Mouse (Mus musculus): ENCODE measurements at regions not wholly inside any gene's neighbourhood (a gene's known extent, or its start where the extent isn't known, plus 50 kb on each side); places are given as distances from the start of the nearest gene placed in this dataset.

- WGBS, result 65% methylated on average over 5 of the region's 5 CpGs
- H3K4me2 ChIP-seq (replicated peaks), result no peak overlapping the region
- no peaks in the 10 kb centered on the region for H3K4me1 ChIP-seq
- no peak overlapping the region for H3K9ac ChIP-seq
- no peaks in the 10 kb centered on the region for H3K36me3 ChIP-seq
- H3K9me3 ChIP-seq, result no peaks in the 10 kb centered on the region
- no peak for ATAC-seq (ENCODE audit: insufficient number of reproducible peaks, insufficient read depth, low FRiP score, low TSS enrichment)
- no peak overlapping the region for H3K27ac ChIP-seq
- H3K4me3 ChIP-seq, result no peak overlapping the region
- no peaks in the 10 kb centered on the region for H3K27me3 ChIP-seq
These were observed 124.2 kb downstream of the S1pr1 start for GRCm38 (mm10) chr3:115590716-115591115.

- 66% methylated on average over 2 of the region's 2 CpGs for WGBS
- no peak overlapping the region for H3K4me3 ChIP-seq
- no peaks in the 10 kb centered on the region for H3K9me3 ChIP-seq
- H3K27ac ChIP-seq, result no peak overlapping the region
- no peaks in the 10 kb centered on the region for H3K36me3 ChIP-seq
- no peaks in the 10 kb centered on the region for H3K27me3 ChIP-seq
- no peak for ATAC-seq (ENCODE audit: insufficient number of reproducible peaks, insufficient read depth, low FRiP score, low TSS enrichment)
- no peak overlapping the region for H3K9ac ChIP-seq
- H3K4me1 ChIP-seq, result no peaks in the 10 kb centered on the region
- no peak overlapping the region for H3K4me2 ChIP-seq (replicated peaks)
These were observed 126.3 kb downstream of the S1pr1 start for GRCm38 (mm10) chr3:115588585-115588984.

GRCm38 (mm10) chr3:115580131-115580932 lies 134.5 kb downstream of the S1pr1 start:
- H3K9ac ChIP-seq, result no peak overlapping the region
- ATAC-seq (ENCODE audit: insufficient number of reproducible peaks, insufficient read depth, low FRiP score, low TSS enrichment), result no peak
- H3K4me2 ChIP-seq (replicated peaks), result no peak overlapping the region
- no peaks in the 10 kb centered on the region for H3K27me3 ChIP-seq
- H3K4me3 ChIP-seq, result no peak overlapping the region
- H3K9me3 ChIP-seq, result no peaks in the 10 kb centered on the region
- H3K27ac ChIP-seq, result no peak overlapping the region
- 38% methylated on average over 4 of the region's 4 CpGs for WGBS
- H3K4me1 ChIP-seq, result peaks cover 3% of the 10 kb centered on the region; the same call in 1 of the 2 replicates
- H3K36me3 ChIP-seq, result no peaks in the 10 kb centered on the region

GRCm38 (mm10) chr3:115575371-115575770 lies 139.5 kb downstream of the S1pr1 start:
- Histone ChIP-seq H3K9ac (no peak overlapping the region), H3K27ac (no peak overlapping the region), H3K4me3 (no peak overlapping the region), H3K27me3 (no peaks in the 10 kb centered on the region), H3K36me3 (no peaks in the 10 kb centered on the region), H3K4me2 (replicated peaks) (no peak overlapping the region), H3K4me1 (peaks cover 3% of the 10 kb centered on the region; the same call in 1 of the 2 replicates), H3K9me3 (no peaks in the 10 kb centered on the region)
- 97% methylated on average over 2 of the region's 2 CpGs for WGBS
- ATAC-seq (ENCODE audit: insufficient number of reproducible peaks, insufficient read depth, low FRiP score, low TSS enrichment), result no peak

- H3K27ac ChIP-seq, result no peak overlapping the region
- no peaks in the 10 kb centered on the region for H3K36me3 ChIP-seq
- WGBS, result 81% methylated on average over 7 of the region's 7 CpGs
- no peak overlapping the region for H3K4me2 ChIP-seq (replicated peaks)
- H3K9ac ChIP-seq, result no peak overlapping the region
- no peaks in the 10 kb centered on the region for H3K27me3 ChIP-seq
- no peak overlapping the region for H3K4me3 ChIP-seq
- no peaks in the 10 kb centered on the region for H3K9me3 ChIP-seq
- no peaks in the 10 kb centered on the region for H3K4me1 ChIP-seq
- ATAC-seq (ENCODE audit: insufficient number of reproducible peaks, insufficient read depth, low FRiP score, low TSS enrichment), result no peak
These were observed 152.1 kb downstream of the S1pr1 start for GRCm38 (mm10) chr3:115562735-115563134.

GRCm38 (mm10) chr3:115554809-115555708 lies 159.8 kb downstream of the S1pr1 start:
- no peaks in the 10 kb centered on the region for H3K9me3 ChIP-seq
- H3K27ac ChIP-seq, result no peak overlapping the region
- H3K9ac ChIP-seq, result no peak overlapping the region
- H3K4me2 ChIP-seq (replicated peaks), result no peak overlapping the region
- no peak overlapping the region for H3K4me3 ChIP-seq
- H3K4me1 ChIP-seq, result no peaks in the 10 kb centered on the region
- no peaks in the 10 kb centered on the region for H3K36me3 ChIP-seq
- no peak; the same call in 1 of the 2 replicates for ATAC-seq (ENCODE audit: insufficient number of reproducible peaks, insufficient read depth, low FRiP score, low TSS enrichment)
- WGBS, result 45% methylated on average over 10 of the region's 10 CpGs
- H3K27me3 ChIP-seq, result no peaks in the 10 kb centered on the region

- Histone ChIP-seq H3K27me3 (no peaks in the 10 kb centered on the region), H3K4me2 (replicated peaks) (peak overlapping the region; percentile 26; the same call in 1 of the 2 replicates), H3K9ac (no peak overlapping the region), H3K27ac (no peak overlapping the region), H3K36me3 (no peaks in the 10 kb centered on the region), H3K4me3 (no peak overlapping the region), H3K9me3 (no peaks in the 10 kb centered on the region), H3K4me1 (no peaks in the 10 kb centered on the region)
- 0 out of 2 replicates have a peak, but pooled peaks have one; percentile 77 for ATAC-seq (ENCODE audit: insufficient number of reproducible peaks, insufficient read depth, low FRiP score, low TSS enrichment)
- 27% methylated on average over 10 of the region's 10 CpGs for WGBS
These were observed 160.9 kb downstream of the S1pr1 start for GRCm38 (mm10) chr3:115553848-115554515.

GRCm38 (mm10) chr3:115541789-115542188 lies 173.1 kb downstream of the S1pr1 start:
- Histone ChIP-seq H3K4me1 (no peaks in the 10 kb centered on the region), H3K9ac (no peak overlapping the region), H3K4me2 (replicated peaks) (no peak overlapping the region), H3K27me3 (no peaks in the 10 kb centered on the region), H3K4me3 (no peak overlapping the region), H3K27ac (no peak overlapping the region), H3K36me3 (no peaks in the 10 kb centered on the region), H3K9me3 (no peaks in the 10 kb centered on the region)
- 85% methylated on average over 1 of the region's 1 CpGs for WGBS
- no peak for ATAC-seq (ENCODE audit: insufficient number of reproducible peaks, insufficient read depth, low FRiP score, low TSS enrichment)

- Histone ChIP-seq H3K27ac (no peak overlapping the region), H3K4me1 (no peaks in the 10 kb centered on the region), H3K36me3 (no peaks in the 10 kb centered on the region), H3K27me3 (no peaks in the 10 kb centered on the region), H3K9ac (no peak overlapping the region), H3K9me3 (no peaks in the 10 kb centered on the region), H3K4me2 (replicated peaks) (no peak overlapping the region), H3K4me3 (no peak overlapping the region)
- ATAC-seq (ENCODE audit: insufficient number of reproducible peaks, insufficient read depth, low FRiP score, low TSS enrichment), result no peak
- WGBS, result 83% methylated on average over 6 of the region's 6 CpGs
These were observed 176.5 kb downstream of the S1pr1 start for GRCm38 (mm10) chr3:115538355-115538754.

GRCm38 (mm10) chr3:115532141-115532735 lies 182.6 kb downstream of the S1pr1 start:
- no peak overlapping the region for H3K9ac ChIP-seq
- no peak overlapping the region for H3K4me2 ChIP-seq (replicated peaks)
- H3K36me3 ChIP-seq, result no peaks in the 10 kb centered on the region
- H3K4me1 ChIP-seq, result no peaks in the 10 kb centered on the region
- 84% methylated on average over 18 of the region's 18 CpGs for WGBS
- no peak overlapping the region for H3K4me3 ChIP-seq
- H3K9me3 ChIP-seq, result no peaks in the 10 kb centered on the region
- H3K27me3 ChIP-seq, result no peaks in the 10 kb centered on the region
- ATAC-seq (ENCODE audit: insufficient number of reproducible peaks, insufficient read depth, low FRiP score, low TSS enrichment), result no peak
- no peak overlapping the region for H3K27ac ChIP-seq

GRCm38 (mm10) chr3:115530441-115530840 lies 184.4 kb downstream of the S1pr1 start:
- WGBS, result 78% methylated on average over 3 of the region's 3 CpGs

More at GRCm38 (mm10) chr3:115530441-115530840, 184.4 kb downstream of the S1pr1 start:
- no peaks in the 10 kb centered on the region for H3K9me3 ChIP-seq
- no peaks in the 10 kb centered on the region for H3K36me3 ChIP-seq
- no peak overlapping the region for H3K9ac ChIP-seq
- no peaks in the 10 kb centered on the region for H3K27me3 ChIP-seq
- no peak overlapping the region for H3K27ac ChIP-seq
- no peak for ATAC-seq (ENCODE audit: insufficient number of reproducible peaks, insufficient read depth, low FRiP score, low TSS enrichment)
- no peak overlapping the region for H3K4me2 ChIP-seq (replicated peaks)
- H3K4me1 ChIP-seq, result no peaks in the 10 kb centered on the region
- no peak overlapping the region for H3K4me3 ChIP-seq
